Mouse (Mus musculus): Measurements from ENCODE around the gene Mcm9.

DNA sequence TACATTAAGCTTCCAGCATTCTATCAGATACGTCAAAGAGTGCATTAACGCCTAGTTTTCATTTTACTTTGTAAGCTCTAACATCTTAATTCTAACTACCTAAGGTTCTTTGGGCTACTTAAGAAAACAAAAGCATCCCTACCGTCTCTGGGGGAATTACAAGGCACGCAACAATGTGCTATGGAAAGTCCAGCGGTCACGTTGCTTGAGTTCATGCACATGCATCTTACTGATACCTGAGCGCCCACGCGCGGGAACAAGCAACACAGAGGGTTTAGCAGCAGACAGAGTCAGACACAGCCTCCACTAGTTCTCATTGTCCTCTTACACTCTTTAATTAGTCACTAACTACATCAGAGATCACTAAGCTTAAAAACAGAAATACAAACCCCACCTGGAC, 3.9 kb upstream of the Mcm9 start:
- no peak for TF ChIP-seq POLR2A (IDR thresholded peaks at IDR 0.05; ENCODE audit: low read depth, low read length)
- TF ChIP-seq CTCF (conservative IDR thresholded peaks at IDR 0.05; ENCODE audit: insufficient read depth, insufficient read length, low read depth, low read length) = no peak
